Mouse (Mus musculus) c-Kit-negative CD71-positive TER-119-positive erythroid progenitor cells, embryonic 14.5 days (primary cell): ENCODE data around the gene Unc5b.

ENCODE experiments used
- DNase-seq: peaks from one replicate; pipeline ENCODE4 v3.0.0-alpha.2; 2013; ENCODE audit warnings: low read depth, low spot score

Unc5b gene

DNA sequence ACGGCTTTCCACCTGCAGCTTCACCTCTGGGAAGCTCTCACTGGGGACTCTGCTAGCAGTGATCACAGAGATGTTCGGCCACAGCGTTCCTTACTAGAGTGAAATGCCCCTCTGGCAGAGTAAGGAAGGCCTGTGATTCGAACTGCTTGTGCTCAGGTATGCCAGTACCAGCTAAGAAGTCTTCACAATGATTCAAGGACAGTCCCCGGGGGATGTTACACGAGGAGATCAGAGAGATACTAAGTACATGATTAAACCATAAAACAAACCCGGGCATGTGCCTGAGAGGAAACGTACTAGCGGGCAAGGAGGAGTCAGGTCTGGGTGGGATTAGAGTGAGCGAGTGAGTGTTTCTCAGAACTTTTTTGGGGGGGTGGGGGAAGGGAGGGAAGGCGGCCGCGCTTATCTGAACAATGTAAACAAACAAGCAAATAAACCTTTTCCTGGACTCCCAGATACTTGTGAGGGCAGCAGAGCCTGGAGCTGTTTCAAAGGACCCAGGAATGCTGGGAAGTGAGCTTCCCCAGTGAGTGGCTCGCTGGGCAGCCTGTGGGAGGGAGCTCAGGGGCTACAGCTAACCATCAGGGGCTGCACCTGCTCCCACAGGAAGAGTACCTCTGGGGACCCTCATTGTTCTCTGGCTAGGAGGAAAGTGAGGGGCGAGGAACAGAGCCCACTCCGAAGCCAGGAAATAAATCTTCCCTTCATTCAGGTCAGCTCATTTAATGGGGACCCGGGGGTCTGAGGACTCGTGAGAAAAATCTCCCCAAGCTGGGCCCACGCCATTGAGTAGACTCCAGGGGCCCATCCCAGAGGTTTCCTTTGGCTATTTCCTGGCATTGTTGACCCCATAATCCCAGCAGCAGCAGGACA, 30.9 kb downstream of the Unc5b start:
- DNase-seq = no peak

- no peak for DNase-seq
Observed at GRCm38 (mm10) chr10:60797682-60798422, 33.5 kb downstream of the Unc5b start.

DNA sequence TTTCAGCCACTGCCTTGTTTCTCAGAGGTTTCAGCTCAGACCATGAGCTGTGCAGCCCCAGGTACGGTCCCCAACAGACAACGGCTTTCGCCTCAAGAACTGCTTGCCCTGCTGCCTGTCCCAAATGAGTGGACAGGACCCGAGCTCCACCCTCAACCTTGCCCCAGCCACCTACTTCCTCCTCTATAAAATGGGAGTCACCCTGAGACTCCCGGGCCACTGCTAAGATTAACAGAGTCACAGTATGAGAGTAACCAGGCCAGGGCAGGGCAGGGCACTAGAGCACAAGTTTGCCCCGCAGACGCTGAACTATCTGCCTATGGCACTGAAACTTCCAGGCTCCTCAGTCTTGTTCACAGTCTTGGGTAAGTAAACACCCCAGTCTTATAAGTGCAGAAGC, 34.9 kb downstream of the Unc5b start:
- no peak for DNase-seq

- DNase-seq = no peak
Observed at GRCm38 (mm10) chr10:60796028-60796427, 35.4 kb downstream of the Unc5b start.

GRCm38 (mm10) chr10:60794792-60795191, 36.6 kb downstream of the Unc5b start:
- DNase-seq = no peak

DNA sequence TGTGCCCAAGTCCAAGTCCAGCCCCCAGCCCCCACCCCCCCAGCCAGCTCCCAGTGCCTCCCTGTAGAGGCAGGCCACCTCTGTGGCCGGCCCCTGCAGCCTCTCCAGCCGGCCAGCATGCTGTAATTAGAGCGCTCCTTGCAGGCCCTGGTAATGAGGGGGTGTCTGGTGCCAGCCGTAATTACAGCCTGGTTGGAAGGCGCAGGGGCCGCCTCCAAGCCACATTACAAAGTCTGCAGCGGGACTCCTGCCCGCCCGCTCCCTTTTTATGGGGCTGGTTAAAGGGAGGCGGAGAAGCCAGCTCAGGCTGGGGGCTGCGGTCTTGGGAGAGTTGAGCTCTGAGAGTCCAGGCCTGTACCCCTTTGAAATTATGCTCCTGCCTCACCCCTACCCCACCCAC, 37.0 kb downstream of the Unc5b start:
- no peak for DNase-seq

DNA sequence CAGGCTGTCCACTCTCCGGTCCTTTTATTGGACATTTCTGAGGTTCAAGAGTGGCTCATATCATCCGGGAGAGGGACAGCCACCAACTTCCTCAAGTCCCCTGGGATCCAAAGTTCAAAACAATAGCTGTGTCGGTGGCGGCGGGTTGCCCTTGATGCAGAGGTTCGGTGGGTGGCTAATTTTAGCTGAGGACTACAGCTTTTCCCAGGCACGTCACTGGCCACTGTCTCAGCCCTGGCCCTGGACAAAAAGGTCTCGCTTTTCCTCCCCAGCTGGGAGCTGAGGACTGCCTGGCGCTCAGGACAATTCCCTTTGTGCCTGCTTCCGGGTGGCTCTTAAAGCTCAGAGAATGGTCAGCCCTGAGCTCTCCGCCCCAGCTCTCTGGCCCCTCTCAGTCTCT, 38.5 kb downstream of the Unc5b start:
- no peak for DNase-seq

DNA sequence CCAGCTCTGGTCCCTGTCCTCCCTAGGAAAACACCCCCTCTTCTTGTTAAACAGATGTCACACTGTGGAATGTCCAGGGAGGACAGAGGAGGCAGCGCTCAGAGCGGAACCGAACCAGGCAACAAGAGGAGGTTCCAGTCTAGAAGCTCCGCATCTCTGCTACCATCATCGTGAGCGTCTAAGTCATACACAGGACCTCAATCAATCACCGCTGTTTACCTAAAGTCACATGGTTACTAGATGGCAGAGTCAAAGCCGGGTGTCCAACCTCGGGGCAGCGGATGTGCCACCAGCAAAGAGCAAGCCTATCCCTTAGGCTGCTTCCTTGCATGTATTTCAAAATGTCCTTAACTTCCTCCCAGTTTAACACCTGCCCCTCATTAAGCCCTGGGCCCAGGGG, 39.0 kb downstream of the Unc5b start:
- no peak for DNase-seq

DNA sequence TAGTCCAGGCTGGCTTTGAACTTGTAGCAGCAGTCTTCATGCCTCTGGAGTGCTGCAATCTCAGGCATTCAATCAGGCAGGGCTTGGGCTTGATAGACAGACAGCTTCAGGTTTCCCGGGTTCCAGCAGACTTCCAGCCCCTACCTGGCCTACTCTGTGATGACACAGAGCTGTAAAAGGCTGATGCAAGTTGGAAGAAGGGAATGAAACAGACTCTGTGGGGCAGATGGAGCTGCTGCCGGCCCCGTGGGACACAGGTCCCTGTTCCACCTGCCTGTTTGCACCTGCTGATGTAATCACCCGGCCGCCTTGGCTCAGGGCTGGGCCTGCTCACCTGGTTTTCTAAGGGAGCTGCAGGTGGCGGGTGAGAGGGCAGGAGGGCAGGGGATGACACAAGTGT, 40.5 kb downstream of the Unc5b start:
- DNase-seq = no peak

- no peak for DNase-seq
Observed at GRCm38 (mm10) chr10:60787303-60788074, 43.9 kb downstream of the Unc5b start.

DNA sequence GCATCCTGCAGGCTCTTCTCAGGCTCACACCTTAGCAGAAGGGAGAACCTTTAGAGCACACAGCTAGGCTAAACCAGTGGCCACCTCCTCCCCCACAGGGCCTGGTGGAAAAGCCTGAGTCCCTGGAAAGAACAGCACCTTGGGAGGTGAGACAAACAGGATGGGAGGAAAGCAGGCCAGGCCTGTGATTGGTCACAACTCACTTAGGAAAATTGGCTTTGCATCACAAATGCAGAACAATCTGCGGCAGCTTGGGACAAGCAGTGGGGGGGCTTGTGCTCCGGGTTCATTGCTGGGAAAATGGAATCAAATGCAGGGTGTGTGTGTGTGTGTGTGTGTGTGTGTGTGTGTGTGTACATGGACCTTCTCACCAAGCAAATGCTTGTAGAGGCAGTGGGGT, 47.8 kb downstream of the Unc5b start:
- DNase-seq = no peak

GRCm38 (mm10) chr10:60779628-60780027, 51.8 kb downstream of the Unc5b start:
- peak; percentile 22 for DNase-seq

DNA sequence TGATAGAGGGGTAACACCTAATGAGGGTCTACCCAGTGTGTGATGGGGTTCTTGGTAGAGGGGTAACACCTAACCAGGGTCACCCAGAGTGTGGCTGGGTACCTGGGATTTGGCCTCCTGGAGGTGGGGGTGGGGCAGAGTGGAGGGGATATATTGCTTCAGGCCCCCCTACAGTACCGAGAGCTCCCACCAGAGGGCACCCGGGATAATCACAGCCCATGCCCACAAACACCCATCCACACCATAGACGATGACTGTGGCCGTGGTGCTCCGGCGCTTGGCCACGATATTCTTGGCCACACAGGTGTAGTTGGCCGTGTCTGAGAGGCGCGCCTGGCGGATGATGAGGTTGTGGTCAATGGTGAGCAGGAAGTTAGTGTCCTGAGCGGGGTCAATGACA, 52.8 kb downstream of the Unc5b start:
- DNase-seq = no peak

- no peak for DNase-seq
Observed at GRCm38 (mm10) chr10:60775473-60775872, 55.9 kb downstream of the Unc5b start.

GRCm38 (mm10) chr10:60774616-60775015, 56.8 kb downstream of the Unc5b start:
- no peak for DNase-seq

- no peak for DNase-seq
Observed at GRCm38 (mm10) chr10:60770855-60771254, 60.5 kb downstream of the Unc5b start.

GRCm38 (mm10) chr10:60768614-60769013, 62.8 kb downstream of the Unc5b start:
- DNase-seq = no peak

GRCm38 (mm10) chr10:60767400-60767799, 64.0 kb downstream of the Unc5b start:
- DNase-seq = no peak

- no peak for DNase-seq
Observed at GRCm38 (mm10) chr10:60762126-60762525, 69.3 kb downstream of the Unc5b start.

DNA sequence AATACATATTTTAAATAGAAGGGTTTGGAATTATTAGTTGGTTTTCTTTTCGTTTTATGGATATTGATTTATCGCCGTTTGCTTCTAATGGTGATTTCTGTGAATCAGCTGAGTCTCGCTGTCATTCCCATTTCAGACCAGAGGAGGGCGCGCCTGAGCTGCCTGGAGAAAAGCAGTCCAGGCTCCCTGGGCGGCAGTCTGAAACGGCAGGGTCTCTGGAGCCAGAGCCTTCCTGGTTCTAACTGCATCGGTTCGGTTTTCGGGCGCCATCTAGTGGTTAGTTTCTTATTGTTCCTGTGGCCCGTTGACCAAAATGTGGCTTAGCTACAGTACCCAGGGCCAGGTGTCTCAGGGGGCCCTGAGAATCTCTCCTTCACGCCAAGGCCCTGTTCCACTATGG, 71.0 kb downstream of the Unc5b start:
- peak; percentile 51 for DNase-seq

DNA sequence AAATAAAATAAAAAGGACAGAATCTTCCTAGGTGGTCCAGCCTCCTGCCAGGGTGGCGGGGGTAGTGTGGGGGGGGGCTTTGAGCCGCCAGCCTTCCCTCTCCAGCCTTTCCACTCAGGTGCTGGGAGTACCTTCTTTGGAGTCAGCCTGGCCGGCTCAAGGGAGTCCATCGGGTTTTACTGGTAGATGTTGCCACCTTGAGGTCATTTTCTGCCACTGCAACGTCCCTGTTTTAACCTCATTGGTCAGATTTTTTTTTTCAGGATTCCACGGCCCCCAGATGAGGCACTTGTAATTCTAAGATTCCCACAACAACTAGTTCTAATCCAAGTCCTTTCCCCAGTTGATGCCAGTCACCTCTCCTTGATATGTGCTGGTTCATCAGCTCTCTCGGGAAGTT, 74.4 kb downstream of the Unc5b start:
- no peak for DNase-seq

GRCm38 (mm10) chr10:60756146-60756545, 75.2 kb downstream of the Unc5b start:
- DNase-seq = no peak
